Mouse (Mus musculus) stomach, embryonic 16.5 days (tissue): ENCODE data around the gene Usp45. TPM values are rescaled to one million over a fixed set of nuclear protein-coding genes. Genes with fewer than 3 reads are reported as not detected.

Source experiments
- ATAC-seq: fragments of 200-750 bp; cut with Nextera tagmentation; 2 replicates; pipeline ENCODE4 v1.8.0; 2017; ENCODE audit warnings: moderate number of reproducible peaks, moderate TSS enrichment; ENCODE audit not compliant: insufficient read depth, low FRiP score
- H3K27ac ChIP-seq: fragments of 300-500 bp; sonication (generic); 2 replicates; pipeline ENCODE4 v1.5.1; 2014; ENCODE audit warnings: low read length
- H3K27me3 ChIP-seq: fragments of 300-500 bp; sonication (generic); 2 replicates; pipeline ENCODE4 v1.6.1; 2014; ENCODE audit warnings: low read length, control low read depth, mixed read lengths; ENCODE audit not compliant: control insufficient read depth, insufficient read depth
- H3K36me3 ChIP-seq: fragments of 300-500 bp; sonication (generic); 2 replicates; pipeline ENCODE4 v1.6.1; 2014; ENCODE audit warnings: low read length; ENCODE audit not compliant: control insufficient read depth, insufficient read depth
- H3K4me1 ChIP-seq: fragments of 300-500 bp; sonication (generic); 2 replicates; pipeline ENCODE4 v1.6.1; 2014; ENCODE audit warnings: low read length, control low read depth, mixed read lengths; ENCODE audit not compliant: control insufficient read depth, insufficient read depth
- H3K4me2 ChIP-seq: fragments of 300-500 bp; sonication (generic); 2 replicates; pipeline ENCODE4 v1.6.1; 2014; ENCODE audit warnings: low read depth, low read length, mixed read lengths
- H3K4me3 ChIP-seq: fragments of 300-500 bp; sonication (generic); replicated peaks from 2 replicates; pipeline ENCODE4 v1.5.1; 2014; ENCODE audit warnings: mild to moderate bottlenecking, low read length
- H3K9ac ChIP-seq: fragments of 300-500 bp; sonication (generic); 2 replicates; pipeline ENCODE4 v1.6.1; 2014; ENCODE audit warnings: low read length
- H3K9me3 ChIP-seq: fragments of 300-500 bp; sonication (generic); replicated peaks from 2 replicates; pipeline ENCODE4 v1.6.1; 2016; ENCODE audit warnings: low read length, control low read depth; ENCODE audit not compliant: control insufficient read depth
- whole genome bisulfite sequencing: fragments of 180-500 bp; shearing (Covaris S2); extraction: QIAGEN DNeasy Blood & Tissue Kit; methylation state at CpG from one replicate; pipeline ENCODE4 v1.1.7; 2014; 5-methylcytosine and 5-hydroxymethylcytosine counted together
- polyA plus RNA-seq: library from polyadenylated mRNA; unstranded; fragments of >200 nt; fragmentation: Nextera tagmentation; extraction: Ambion mirVana; gene quantifications from 2 replicates; pipeline ENCODE4 v1.2.1, GENCODE M21; 2015

Usp45 gene
- polyA plus RNA-seq, 1 experiment from 2014 or later = 9.9 TPM

- H3K9ac ChIP-seq = no peak overlapping the region
- no peak for ATAC-seq
- 89% methylated on average over 6 of the region's 6 CpGs for WGBS
- H3K4me1 ChIP-seq = no peaks in the 10 kb centered on the region
- no peak overlapping the region for H3K27ac ChIP-seq
- no peaks in the 10 kb centered on the region for H3K27me3 ChIP-seq
- no peak overlapping the region for H3K4me2 ChIP-seq
- no peaks in the 10 kb centered on the region for H3K9me3 ChIP-seq
- H3K4me3 ChIP-seq = no peak overlapping the region
- no peaks in the 10 kb centered on the region for H3K36me3 ChIP-seq
Measured at GRCm38 (mm10) chr4:21812635-21813034, 45.7 kb downstream of the Usp45 start.

DNA sequence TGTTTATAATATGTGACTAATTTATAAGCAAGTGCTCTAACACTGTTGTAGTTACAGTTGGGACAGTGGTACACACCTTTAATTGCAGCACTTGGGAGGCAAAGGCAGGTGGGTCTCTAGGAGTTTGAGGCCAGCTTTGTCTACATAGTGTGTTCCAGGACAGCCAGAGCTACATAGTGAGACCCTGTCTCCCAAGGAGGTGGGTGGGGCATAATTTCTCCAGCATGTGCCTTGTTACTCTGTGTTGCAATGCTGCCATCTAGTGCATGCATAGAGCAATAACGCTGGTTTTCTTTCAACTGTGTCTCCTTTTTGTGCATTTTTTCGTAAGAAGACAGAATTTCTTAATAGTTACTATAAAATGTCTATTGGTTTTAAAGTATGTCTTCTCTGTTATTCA, 47.1 kb downstream of the Usp45 start:
- ATAC-seq = no peak
- WGBS = 36% methylated on average over 2 of the region's 2 CpGs

GRCm38 (mm10) chr4:21826616-21827015, 59.7 kb downstream of the Usp45 start:
- Histone ChIP-seq H3K27ac (no peak overlapping the region), H3K9me3 (no peaks in the 10 kb centered on the region), H3K36me3 (no peaks in the 10 kb centered on the region), H3K27me3 (no peaks in the 10 kb centered on the region), H3K4me1 (no peaks in the 10 kb centered on the region), H3K4me3 (no peak overlapping the region), H3K4me2 (no peak overlapping the region), H3K9ac (no peak overlapping the region)
- ATAC-seq = no peak
- 60% methylated on average over 2 of the region's 2 CpGs for WGBS

More for the DNA sequence above, 47.1 kb downstream of the Usp45 start:
- H3K4me1 ChIP-seq = no peaks in the 10 kb centered on the region
- no peaks in the 10 kb centered on the region for H3K9me3 ChIP-seq
- H3K9ac ChIP-seq = no peak overlapping the region
- no peak overlapping the region for H3K27ac ChIP-seq
- no peak overlapping the region for H3K4me3 ChIP-seq
- no peaks in the 10 kb centered on the region for H3K27me3 ChIP-seq
- H3K4me2 ChIP-seq = no peak overlapping the region
- no peaks in the 10 kb centered on the region for H3K36me3 ChIP-seq

- 95% methylated on average over 8 of the region's 8 CpGs for WGBS
- no peak for ATAC-seq
- no peaks in the 10 kb centered on the region for H3K36me3 ChIP-seq
- H3K4me1 ChIP-seq = no peaks in the 10 kb centered on the region
- no peak overlapping the region for H3K4me3 ChIP-seq
- H3K9ac ChIP-seq = no peak overlapping the region
- H3K9me3 ChIP-seq = no peaks in the 10 kb centered on the region
- H3K27me3 ChIP-seq = no peaks in the 10 kb centered on the region
- no peak overlapping the region for H3K4me2 ChIP-seq
- no peak overlapping the region for H3K27ac ChIP-seq
Measured at GRCm38 (mm10) chr4:21832844-21833243, 65.9 kb downstream of the Usp45 start.

- H3K4me1 ChIP-seq = peaks cover 11% of the 10 kb centered on the region; the same call in 1 of the 2 replicates
- peak within 1 kb of the TSS; percentile 86 for H3K4me3 ChIP-seq
- ATAC-seq = peak; percentile 98
- under 1% methylated on average over 50 of the region's 50 CpGs for WGBS
- no peaks in the 10 kb centered on the region for H3K9me3 ChIP-seq
- peak within 1 kb of the TSS; percentile 87 for H3K9ac ChIP-seq
- H3K27ac ChIP-seq = peak within 1 kb of the TSS; percentile 98
- H3K36me3 ChIP-seq = no peaks in the 10 kb centered on the region
- no peaks in the 10 kb centered on the region for H3K27me3 ChIP-seq
- peak within 1 kb of the TSS; percentile 56 for H3K4me2 ChIP-seq
Measured at GRCm38 (mm10) chr4:21847481-21848286, 80.7 kb downstream of the Usp45 start, which contains the start of gene Pnisr. Pnisr (plus strand) TSS chr4:21847583.

GRCm38 (mm10) chr4:21848287-21848630, 81.3 kb downstream of the Usp45 start:
- peak; percentile 83 for ATAC-seq
- Histone ChIP-seq H3K4me3 (peak overlapping the region; percentile 86), H3K9ac (peak overlapping the region; percentile 87), H3K4me2 (peak overlapping the region; percentile 53), H3K27me3 (no peaks in the 10 kb centered on the region), H3K36me3 (no peaks in the 10 kb centered on the region), H3K4me1 (peaks cover 11% of the 10 kb centered on the region; the same call in 1 of the 2 replicates), H3K9me3 (no peaks in the 10 kb centered on the region), H3K27ac (peak overlapping the region; percentile 98)
- WGBS = 0% methylated on average over 24 of the region's 24 CpGs

DNA sequence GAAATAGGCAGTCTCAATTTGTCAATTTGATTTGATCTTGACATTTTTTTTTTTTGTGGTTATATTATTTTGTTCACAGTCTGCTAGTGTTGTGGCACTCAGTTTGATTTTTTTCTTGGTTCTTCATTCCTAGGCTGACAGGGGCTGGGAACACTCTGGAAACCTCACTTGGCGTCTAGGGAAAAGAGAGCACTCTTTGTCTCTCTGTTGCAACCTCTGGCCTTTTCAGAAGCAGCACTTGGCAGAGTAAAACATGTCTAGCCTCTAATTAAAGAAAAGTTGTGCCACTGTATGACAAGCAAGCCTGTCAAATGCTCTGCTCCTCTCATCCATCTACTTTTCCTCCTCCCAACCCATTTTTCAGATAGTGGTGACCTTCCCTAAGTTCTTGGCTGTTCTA, 90.5 kb downstream of the Usp45 start:
- H3K4me1 ChIP-seq = no peaks in the 10 kb centered on the region
- H3K36me3 ChIP-seq = peaks cover 18% of the 10 kb centered on the region; the same call in 1 of the 2 replicates
- ATAC-seq = no peak

DNA sequence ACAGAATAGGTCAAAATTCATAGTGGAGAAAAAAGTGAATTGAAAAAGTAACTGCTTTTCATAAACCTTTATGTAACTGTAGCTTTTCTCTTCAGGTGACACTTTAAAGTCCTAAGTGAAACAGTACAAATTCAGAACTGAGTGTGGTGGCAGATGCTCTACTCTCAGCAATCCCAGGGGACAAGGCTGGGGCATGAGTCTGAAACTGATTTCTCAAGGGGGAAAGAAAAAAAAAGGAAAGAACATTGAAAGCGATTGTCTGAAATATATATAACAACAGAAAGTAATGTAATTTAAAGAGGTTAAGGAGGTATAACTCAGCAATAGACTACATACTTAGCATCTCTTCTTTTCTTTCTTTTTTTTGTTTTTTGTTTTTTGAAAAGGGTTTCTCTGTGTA, 98.3 kb downstream of the Usp45 start:
- Histone ChIP-seq H3K27me3 (no peaks in the 10 kb centered on the region), H3K27ac (no peak overlapping the region), H3K9ac (no peak overlapping the region), H3K4me3 (no peak overlapping the region), H3K4me2 (no peak overlapping the region), H3K9me3 (no peaks in the 10 kb centered on the region), H3K4me1 (no peaks in the 10 kb centered on the region), H3K36me3 (peaks cover 25% of the 10 kb centered on the region)
- ATAC-seq = no peak
- 96% methylated on average over 1 of the region's 1 CpGs for WGBS

More for the DNA sequence above, 90.5 kb downstream of the Usp45 start:
- Histone ChIP-seq H3K4me2 (no peak overlapping the region), H3K27me3 (no peaks in the 10 kb centered on the region), H3K27ac (no peak overlapping the region), H3K9ac (no peak overlapping the region), H3K4me3 (no peak overlapping the region), H3K9me3 (no peaks in the 10 kb centered on the region)
- WGBS = 79% methylated on average over 1 of the region's 1 CpGs

DNA sequence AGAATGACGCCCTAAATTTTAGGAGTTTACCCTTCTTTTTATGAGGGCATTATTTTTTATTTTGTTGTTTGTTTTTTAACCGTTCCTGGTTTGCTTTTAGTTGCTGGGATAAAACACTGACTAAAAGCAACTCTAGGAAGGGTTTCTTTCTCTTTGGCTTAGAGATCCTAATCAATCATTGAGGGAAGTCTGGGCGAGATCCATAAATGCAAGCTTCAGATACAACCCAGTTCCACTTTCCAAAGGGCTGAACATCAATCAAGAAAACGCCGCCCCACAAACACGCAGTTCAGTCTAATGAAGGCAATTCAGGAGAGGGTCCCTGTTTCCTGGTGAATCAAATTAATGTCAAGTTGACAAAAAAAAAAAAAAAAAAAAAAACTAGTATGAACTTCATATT, 111.8 kb downstream of the Usp45 start:
- ATAC-seq = no peak
- no peaks in the 10 kb centered on the region for H3K27me3 ChIP-seq
- no peaks in the 10 kb centered on the region for H3K9me3 ChIP-seq
- H3K4me1 ChIP-seq = peaks cover 6% of the 10 kb centered on the region; the same call in 1 of the 2 replicates
- H3K36me3 ChIP-seq = no peaks in the 10 kb centered on the region
- H3K27ac ChIP-seq = no peak overlapping the region
- peak overlapping the region; percentile 70 for H3K4me3 ChIP-seq
- WGBS = 16% methylated on average over 6 of the region's 6 CpGs
- H3K9ac ChIP-seq = no peak overlapping the region
- H3K4me2 ChIP-seq = peak overlapping the region; percentile 86
